Mouse (Mus musculus) adrenal gland, adult 18-20 months (tissue): ENCODE data around the gene Gm42906. TPM values are rescaled to one million over a fixed set of nuclear protein-coding genes. Genes with fewer than 3 reads are reported as not detected.

ENCODE experiments used
- DNase-seq, 2 experiments: peaks; one replicate each; pipeline ENCODE4 v3.0.0; 2021 to 2022; ENCODE audit warnings: low spot score in 2 of 2
- total RNA-seq, 2 experiments: library from RNA; stranded (reverse); gene quantifications; 1 replicate in 1 of 2; 2 replicates in 1 of 2; pipeline ENCODE4 v1.2.3; 2021

Gene Gm42906
- total RNA-seq, 2 experiments from 2014 or later = 0.93 TPM; not detected in 1

DNA sequence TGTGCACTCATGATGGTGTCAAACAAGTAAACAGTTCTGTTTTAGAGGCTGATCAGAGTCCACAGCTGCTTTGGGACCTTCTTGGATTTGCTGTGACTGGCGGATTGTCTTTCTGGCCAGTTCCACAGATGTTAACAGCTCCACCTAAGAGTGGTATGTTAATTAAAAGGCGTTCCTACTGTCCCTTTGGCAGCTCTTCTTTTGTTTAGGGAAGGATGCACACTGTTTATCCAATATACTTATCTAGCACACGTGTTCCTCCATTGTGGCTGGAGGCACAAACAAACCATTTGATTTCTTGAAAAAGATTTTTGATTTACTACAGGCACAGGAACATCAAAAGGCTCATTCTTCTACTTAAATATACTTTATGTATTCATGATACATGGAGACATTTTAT lies 351.0 kb downstream of the Gm42906 start:
- DNase-seq = no peak

DNA sequence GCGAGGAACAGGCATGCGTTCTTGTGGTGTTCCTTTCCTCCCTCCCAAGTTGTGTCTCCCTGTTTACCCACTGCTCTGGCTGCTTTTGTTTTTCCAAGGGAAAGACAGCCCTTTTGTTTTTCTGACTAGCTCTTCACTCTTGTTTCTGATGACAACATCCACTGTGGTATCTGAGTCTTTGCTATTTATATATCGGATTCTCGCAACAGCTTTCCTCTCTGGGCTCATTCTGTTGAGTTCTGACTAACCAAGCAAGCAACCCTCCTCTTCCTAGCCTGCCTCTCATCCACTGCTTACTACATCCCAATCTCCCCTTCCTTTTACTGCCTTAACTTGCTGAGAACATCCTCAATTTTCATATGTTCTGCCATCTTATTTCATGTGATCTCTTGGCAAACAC lies 353.7 kb downstream of the Gm42906 start:
- DNase-seq = no peak

DNA sequence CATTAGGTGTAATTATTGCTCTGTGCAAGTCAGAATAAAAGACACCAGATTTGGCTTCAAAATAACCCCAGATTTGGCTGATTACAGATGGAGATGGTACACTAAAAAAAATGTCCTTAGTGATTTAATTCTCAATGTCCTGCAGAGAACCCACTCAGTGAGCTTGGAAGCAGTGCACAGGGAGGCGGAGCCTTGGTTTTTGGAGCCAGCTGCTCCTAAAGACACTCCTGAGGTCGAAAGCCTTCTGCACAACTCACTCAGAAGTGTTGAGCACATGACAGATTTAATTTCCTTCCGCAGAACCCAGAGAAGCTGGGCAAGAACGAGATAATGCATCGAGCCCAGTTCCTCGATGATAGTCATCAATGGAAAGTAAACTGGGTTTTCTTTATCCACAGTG lies 356.5 kb downstream of the Gm42906 start:
- no peak for DNase-seq

DNA sequence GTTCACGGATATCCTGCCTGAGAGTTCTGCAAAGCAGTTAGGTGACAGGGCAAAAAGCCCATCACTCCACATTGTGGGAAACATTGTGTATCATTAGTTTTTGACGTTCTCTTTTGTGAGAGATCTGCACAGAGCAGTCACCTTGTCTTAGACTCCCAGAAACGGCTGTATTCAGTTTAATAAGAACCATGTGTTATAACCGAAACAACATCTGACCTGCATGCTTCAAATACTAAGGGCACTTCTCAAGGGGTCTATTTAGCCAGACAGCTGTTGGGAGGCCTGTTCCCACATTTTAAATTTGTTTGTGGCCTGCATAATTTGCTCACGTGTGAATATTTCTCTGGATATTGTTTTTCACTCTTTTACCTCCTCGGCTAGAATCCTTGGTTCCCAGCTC lies 357.1 kb downstream of the Gm42906 start:
- no peak for DNase-seq

DNA sequence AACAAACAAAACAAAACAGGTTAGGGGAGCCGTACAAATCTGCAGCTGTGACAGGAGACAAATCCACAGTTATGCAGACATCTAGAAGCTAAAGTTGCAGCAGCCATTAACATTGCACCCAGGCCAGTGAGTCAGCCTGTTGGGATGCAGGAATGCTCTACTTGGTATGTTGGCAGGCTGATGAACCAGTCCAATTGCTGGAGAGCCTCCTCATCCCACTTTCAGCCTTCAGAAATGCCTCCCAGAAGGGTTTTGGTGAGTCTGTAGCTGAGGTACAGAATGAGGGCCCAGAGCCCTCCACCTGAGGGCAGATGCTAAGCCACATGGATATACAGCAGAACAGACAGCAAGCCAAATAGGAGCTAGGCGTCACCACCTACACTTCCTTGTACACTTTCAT lies 358.4 kb downstream of the Gm42906 start:
- DNase-seq = no peak

DNA sequence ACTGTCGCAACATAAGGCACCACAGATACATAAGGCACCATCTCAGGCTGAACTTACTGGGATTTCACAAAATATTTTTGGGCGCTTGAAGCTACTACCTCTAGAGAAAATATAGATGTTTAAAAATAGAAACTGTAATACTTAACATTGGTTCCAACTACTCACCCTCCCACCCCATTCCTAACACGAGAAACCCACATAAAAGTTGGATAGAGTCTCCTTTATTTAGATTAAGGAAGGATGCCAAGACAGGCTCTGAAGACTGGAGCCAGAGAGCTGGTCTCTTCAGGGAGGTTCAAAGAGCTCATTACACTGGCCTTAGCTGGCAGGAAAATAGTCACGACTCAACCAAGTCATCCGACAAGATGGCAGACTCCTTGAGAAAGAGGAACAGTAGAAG lies 361.9 kb downstream of the Gm42906 start:
- DNase-seq = no peak

DNA sequence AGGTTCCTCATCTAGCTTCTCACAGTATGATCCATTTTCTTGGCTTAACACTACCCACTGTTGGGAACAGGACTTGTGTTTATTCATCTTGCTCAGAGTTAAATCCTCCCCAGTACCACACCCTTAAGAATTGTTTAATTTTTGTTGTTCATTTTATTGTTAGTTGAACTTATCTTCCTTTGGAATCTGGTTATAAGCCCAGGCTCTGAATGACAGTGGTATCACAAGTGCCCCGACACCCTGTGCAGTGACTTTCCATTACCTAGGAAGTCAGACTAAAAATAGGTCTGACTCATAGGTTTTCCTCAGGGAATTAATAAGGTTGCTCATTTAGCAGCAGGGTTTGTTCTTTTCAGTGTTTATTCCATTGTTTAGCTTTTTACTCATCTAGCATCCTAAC lies 362.7 kb downstream of the Gm42906 start:
- DNase-seq = no peak

DNA sequence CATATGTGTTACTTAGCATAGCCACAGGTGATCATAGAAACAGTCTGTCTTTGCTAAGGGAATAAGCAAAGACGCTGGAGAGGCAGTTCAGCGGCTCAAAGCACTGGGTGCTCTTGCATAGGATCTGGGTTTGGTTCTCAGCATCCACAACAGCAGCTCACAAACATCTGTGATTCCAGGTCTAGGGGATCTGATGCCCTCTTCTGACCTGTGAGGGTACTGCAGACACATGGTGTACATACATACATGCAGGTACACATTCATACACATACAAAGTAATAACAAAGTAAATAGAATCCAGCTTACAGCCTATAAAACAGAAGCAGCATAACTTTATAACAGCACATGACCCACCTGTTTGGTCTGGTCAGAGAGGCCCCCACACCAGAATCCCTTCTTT lies 366.0 kb downstream of the Gm42906 start:
- no peak for DNase-seq

DNA sequence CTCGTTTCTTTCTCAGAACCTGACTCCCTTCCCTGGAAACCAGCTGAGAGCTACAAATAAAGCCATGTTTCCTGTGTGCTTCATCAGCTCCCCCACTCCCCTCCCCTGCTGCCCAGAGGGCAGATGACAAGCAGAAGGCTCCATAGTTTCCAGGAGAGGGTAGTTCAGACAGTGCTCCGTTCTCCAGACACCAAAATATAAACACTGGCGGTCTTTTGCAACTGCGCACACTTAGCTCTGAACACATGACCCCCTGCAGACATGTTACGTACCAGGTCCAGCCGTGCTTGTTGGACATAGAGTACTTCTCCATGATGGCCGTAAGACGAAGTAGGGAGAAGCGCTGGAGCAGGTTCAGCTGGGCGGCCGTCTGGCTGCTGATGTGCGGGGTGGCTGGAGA lies 367.5 kb downstream of the Gm42906 start:
- DNase-seq = no peak

DNA sequence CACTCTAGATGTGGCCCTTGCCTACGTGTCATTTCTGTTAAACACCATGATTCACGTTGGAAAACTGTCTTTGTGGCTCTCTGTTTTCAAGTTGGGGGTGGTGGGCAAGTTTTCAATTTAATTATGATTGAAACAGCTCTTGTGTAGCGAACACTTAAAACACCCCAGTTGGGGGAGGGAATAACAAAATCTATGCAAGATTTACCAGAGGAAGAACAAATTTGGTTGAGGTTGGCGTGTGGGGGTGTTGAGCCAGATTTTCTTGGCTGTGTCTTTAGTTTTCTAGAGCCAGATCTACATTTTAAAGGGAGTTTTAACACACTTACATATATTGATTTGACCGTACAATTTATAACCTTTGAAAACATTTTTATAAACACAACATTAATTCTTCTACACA lies 368.2 kb downstream of the Gm42906 start:
- no peak for DNase-seq

DNA sequence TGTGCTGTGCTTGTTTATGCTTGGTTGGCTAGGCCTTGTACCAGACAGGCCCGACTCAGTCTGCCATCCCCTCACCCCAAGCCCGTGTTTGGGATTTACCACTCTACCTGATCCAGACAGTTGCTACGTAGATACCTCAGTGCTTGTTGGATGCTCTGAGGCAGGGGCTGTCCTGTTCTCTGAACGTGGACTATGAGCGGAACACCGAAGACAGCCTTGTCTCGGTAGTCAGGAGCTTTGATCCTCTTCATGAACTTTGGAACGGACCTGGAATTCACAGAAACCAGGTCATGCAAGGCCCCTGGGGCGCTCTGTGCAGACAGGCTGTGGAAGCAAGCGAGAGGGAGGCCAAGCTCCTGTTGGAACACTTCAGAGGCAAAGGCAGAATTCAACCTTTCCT lies 368.6 kb downstream of the Gm42906 start:
- DNase-seq = no peak

DNA sequence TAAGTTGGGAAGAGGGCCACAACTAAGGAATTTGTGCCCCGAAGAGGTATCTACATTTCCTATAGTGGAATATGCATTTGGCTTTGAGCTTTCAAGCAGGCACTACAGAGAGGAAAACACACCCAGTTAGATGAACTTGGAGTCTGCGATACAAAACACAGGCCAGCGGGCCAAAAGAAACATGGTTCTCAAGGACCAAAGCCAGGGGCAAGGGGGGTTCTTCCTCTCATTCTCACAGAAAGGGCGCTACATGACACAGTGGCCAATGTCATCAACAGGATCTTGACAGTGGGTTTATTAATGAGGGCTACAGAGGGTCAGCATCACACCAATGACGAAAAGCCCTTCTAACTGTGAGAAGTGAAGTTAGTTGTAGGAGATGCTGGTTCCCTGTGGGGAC lies 370.2 kb downstream of the Gm42906 start:
- no peak for DNase-seq

DNA sequence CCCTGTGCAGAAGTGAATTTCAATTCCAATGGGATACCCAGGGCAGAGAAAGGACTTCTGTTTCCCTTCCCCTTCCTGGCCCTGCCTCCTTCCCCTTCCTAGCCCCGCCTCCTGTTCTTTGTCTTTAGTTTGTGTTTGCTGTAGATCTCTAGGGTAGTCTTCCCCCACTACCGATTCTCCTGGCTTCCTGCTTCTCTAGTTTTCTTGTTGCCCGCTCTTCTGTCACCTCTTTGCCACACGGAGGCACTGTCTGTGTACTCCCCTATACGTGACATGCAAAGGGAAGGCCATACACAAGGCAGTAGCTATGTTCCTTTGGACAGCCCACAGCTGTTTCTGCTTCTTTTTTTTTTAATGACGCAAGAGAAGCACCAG lies 371.1 kb downstream of the Gm42906 start:
- DNase-seq = no peak

DNA sequence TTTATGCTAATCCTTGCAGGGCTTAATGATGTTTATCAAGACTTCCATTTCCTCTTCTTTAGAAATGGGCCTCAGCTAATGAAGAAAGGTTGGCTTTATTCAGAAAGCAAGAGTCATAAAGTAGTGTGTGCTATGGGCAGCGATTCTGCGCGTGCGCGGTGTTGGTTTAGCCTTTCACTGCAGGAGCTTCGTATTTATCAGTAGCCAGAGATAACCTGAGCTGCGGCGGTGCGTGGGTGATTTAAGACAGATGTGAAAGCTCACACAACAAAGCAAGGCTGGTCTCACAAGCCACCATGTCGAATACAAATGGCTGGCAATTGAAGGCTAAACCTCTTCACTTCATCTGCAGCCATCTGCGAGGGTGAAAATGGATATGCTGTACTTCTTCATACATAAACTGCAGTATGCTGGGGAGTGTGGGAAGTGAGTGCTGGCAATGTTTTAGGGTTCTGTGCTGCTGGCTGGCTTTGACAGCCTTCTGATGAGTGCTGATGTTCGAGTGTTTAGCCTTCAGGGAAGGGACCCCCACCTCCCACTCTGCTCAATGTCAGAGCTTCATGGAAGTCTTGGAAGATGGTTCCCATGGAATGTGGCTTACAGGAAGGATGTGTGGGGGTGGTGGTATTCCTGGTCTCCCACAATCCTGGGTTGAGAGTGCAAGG lies 371.6 kb downstream of the Gm42906 start:
- no peak for DNase-seq

DNA sequence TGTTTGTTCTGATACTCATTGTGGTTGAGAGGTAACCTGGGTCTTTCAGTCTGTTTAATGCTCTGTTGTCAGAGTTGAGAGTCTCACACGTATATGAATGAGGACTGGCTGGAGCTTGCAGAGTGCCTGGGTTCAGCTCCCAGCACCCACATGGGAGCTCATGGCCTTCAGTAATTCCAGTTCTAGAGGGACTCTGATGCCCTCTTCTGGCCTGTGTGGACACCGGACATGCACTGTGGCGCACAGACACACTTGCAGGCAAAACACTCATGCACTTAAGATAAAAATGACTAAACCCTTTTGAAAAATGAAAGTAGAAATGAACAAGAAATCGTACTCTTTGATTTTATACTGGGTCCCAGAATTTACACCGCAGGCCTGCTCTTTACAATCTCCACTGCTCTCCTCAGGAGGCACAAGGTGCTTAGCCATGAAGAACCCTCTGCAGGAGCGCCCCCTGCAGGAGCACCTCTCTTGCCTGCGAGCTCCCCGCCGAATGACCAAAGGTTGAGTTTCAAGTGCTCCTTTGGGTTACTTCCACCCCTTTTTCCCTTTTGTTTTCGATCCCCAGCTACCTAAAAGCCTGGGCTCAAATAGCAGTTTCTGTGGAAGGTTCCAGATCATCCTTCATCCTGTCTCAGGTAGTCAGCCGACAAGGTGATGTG lies 372.4 kb downstream of the Gm42906 start:
- no peak for DNase-seq

DNA sequence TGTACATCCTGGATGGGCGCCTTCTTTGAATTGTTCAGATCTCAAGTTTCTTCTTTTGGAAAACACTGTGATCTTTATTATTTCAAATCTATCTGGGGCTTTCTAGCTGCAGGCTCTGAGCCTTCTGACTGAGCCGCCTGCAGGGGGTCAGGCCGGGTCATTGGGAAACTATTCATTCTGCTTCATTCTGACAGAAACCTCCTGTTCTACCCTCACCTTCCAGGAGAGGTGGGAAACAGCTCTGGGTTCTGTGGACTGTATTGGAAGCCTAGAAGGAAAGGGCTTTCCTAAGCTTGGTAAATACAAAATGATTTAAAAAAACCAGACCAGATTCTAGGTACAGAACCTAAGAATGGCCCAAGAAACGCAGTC lies 373.2 kb downstream of the Gm42906 start:
- DNase-seq = no peak

DNA sequence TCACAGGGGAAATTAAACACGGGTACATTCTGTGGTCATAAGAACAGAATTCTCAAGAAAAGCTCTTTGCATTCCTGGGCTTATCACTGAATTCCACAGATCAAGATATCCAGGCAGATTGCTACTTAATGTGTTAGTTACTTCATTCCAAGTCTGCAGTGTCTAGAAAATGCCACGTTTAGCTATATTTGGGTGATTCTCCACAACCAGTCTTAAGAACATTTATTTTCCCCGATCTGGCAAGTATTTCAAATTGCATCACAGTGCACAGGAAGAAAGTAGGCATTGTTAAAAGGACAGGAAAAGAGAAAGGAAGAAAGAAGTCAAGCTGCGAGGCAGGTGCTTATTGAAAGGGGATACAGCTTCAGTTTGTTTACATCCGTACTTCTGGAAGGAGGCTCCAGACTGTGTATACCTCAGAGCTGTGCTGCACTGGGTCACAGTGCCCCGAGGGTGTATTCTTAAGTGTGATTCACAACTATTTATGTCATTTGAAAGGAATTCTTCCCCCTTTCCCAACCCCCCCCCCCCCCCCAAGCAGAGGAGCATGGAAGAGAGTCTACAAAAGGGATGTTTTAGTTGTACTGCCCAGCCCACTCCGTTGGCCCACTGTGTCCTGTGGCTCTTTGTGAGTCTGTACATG lies 373.7 kb downstream of the Gm42906 start:
- DNase-seq = no peak

DNA sequence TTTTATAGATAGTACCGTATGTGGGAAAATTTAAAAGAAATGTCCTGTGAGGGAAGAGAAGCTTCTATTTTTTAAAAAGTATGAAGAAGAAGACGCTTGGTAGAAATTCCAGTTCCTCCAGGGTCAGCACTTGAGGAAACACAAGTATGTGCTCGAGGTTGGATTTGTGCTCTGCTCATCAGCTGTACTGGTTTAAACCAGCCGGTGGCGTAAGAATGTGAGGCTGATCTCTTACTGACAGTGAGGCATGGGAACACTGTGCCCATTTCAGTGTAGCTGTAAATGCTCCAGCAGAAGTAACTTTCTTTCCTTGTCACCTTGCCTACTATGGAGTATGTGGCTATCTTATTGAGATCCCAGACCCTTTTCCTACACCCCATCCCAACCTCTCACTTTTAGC lies 374.8 kb downstream of the Gm42906 start:
- peak in 1 of 2 experiments; percentile 5 for DNase-seq

DNA sequence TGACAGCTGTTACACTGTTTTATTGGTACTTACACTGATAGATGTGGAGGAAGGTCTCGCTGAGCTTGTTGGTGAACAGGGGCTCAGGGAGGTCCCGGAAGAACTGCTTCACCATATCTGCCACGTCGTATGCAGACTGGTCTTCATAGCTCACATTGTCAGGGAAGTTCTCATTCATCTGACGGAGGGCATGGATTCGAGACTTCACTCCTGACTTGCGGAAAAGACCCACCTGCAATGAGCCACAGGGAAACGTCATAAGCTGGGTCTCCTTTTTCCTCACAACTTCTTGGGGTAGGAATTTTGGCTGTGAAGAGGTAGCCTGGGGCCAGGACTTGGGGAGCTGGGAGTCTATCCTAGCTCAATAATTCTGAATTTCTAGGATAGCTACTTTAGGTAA lies 375.6 kb downstream of the Gm42906 start:
- DNase-seq = no peak

DNA sequence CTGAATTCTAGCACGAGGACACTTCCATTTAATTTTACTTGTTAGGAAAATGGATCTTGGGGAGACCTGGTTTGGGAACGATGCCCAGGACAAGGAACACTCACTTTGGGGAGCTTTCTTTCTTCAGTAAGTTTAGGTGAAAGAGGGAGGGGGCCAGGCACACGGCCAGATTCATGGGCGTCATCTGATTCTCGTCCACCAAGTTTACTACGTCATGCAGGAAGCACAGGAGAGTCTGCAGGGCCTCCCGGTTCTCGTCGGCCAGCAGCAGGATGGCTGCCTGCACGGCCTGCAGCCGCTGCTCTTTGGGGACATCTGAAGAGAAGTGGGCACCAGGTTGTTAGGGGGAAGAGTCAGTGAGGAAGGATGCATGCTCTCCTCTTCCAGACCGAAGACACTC lies 380.5 kb downstream of the Gm42906 start:
- DNase-seq = no peak

DNA sequence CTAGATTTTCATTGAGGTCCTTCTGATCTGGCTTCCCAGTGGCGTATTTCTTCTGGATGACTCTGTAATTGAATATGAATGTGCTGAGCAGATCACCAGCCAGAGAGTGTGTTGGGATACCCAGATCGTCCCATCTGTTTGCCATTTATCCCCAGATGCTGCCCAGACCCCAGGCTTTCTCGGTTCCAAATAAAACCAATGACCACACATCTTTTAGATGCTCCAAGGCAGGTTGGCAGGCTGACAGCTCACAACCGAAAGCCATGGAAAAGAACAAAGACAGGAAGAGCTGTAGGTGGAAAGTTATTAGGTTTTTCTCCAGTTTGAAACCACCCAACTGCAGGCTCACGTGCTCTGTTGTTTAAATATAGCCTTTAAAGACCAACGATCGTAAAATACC lies 381.0 kb downstream of the Gm42906 start:
- no peak for DNase-seq

DNA sequence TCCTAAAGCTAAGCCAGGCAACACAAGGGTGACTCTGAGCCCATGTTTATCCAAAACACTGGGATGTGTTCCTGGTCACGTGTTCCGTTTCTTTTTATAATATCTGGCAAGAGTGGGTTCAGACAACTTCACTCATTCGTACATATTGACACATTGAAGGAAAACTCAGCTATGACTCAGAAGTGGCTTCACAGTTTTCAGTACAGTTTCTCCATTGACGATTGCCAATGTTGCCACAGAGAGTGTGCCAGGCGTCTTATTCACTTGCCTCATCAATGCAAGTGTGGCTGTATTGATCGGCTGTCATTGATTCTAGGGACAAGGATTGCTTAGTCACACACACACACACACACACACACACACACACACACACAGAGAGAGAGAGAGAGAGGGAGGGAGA lies 381.8 kb downstream of the Gm42906 start:
- no peak for DNase-seq

DNA sequence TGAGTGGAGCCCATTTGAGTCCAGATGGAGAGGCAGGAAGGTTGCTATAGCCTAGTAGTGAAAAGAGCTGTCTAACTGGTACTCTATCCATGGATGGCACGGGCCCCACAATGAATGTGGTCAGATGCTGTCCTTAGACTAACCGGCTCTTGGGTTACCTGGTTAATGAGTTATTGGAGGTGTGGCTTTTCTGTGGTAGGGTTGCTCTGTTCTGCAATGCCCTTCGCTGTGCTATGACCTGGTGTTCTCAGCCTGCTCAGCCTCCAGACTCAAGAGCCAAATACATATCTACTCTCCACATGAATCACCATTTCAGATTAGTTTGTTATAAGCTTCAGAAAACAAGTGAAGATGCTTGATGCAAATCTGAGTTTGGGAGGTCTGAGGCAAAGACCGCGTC lies 385.1 kb downstream of the Gm42906 start:
- no peak for DNase-seq
